Mouse (Mus musculus) olfactory bulb, adult 2 months (tissue): ENCODE data around the gene Mcub. TPM values are rescaled to one million over a fixed set of nuclear protein-coding genes. Genes with fewer than 3 reads are reported as not detected.

ENCODE experiments used
- H3K27ac ChIP-seq: fragments of 200-500 bp; 2 replicates; pipeline ENCODE4 v1.5.1; 2012; ENCODE audit warnings: low read depth, low read length; ENCODE audit not compliant: insufficient read depth
- H3K4me1 ChIP-seq: fragments of 200-500 bp; 2 replicates; pipeline ENCODE4 v1.6.1; 2012; ENCODE audit warnings: low read length; ENCODE audit not compliant: control insufficient read depth, insufficient read depth
- H3K4me3 ChIP-seq: fragments of 200-500 bp; 2 replicates; pipeline ENCODE4 v1.5.1; 2012; ENCODE audit warnings: mild to moderate bottlenecking, low read depth, low read length, moderate library complexity; ENCODE audit not compliant: insufficient read depth
- CTCF ChIP-seq: fragments of 200-500 bp; IDR thresholded peaks from 2 replicates; pipeline ENCODE4 v1.5.1; 2012; ENCODE audit warnings: low read depth, mild to moderate bottlenecking, low read length, moderate library complexity; ENCODE audit not compliant: insufficient read depth
- POLR2A ChIP-seq: fragments of 200-500 bp; IDR thresholded peaks from 2 replicates; pipeline ENCODE4 v1.6.1; 2012; ENCODE audit warnings: mild to moderate bottlenecking, low read depth, low read length, moderate library complexity; ENCODE audit not compliant: insufficient read depth
- WGBS: fragments of 180-500 bp; shearing (Covaris S2); methylation state at CpG from one replicate; pipeline ENCODE4 v1.1.7; 2018; 5-methylcytosine and 5-hydroxymethylcytosine counted together
- polyA plus RNA-seq: library from polyadenylated mRNA; stranded (reverse); fragments of >200 nt; gene quantifications from 2 replicates; pipeline ENCODE4 v1.2.4, GENCODE M21; 2012; ENCODE audit warnings: low replicate concordance; ENCODE audit not compliant: missing spikeins, insufficient read depth, insufficient read length

Mcub gene
- polyA plus RNA-seq, 1 experiment: not detected

DNA sequence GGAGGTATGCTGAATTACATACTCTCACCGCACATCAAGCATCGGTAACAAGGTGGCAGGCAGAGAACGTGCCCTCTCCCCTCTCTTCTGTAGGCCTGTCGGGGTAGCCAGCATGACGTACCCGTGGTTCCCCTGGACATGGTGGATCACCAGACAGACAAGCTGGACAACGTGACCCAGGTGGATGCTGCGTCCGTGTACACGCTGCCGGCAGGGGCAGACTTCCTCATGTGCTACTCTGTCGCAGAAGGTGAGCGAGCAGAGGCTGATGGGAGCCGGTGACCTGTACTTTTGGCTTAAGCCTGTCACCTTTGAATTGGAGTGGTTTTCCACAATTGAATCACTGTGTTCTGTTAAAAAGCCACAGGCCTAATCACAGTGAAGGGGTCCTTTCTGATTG, 58.0 kb downstream of the Mcub start:
- Histone ChIP-seq H3K27ac (no peak overlapping the region), H3K4me3 (no peak overlapping the region), H3K4me1 (no peaks in the 10 kb centered on the region)
- TF ChIP-seq POLR2A: no peak
- TF ChIP-seq CTCF: no peak
- 94% methylated on average over 14 of the region's 14 CpGs for WGBS

DNA sequence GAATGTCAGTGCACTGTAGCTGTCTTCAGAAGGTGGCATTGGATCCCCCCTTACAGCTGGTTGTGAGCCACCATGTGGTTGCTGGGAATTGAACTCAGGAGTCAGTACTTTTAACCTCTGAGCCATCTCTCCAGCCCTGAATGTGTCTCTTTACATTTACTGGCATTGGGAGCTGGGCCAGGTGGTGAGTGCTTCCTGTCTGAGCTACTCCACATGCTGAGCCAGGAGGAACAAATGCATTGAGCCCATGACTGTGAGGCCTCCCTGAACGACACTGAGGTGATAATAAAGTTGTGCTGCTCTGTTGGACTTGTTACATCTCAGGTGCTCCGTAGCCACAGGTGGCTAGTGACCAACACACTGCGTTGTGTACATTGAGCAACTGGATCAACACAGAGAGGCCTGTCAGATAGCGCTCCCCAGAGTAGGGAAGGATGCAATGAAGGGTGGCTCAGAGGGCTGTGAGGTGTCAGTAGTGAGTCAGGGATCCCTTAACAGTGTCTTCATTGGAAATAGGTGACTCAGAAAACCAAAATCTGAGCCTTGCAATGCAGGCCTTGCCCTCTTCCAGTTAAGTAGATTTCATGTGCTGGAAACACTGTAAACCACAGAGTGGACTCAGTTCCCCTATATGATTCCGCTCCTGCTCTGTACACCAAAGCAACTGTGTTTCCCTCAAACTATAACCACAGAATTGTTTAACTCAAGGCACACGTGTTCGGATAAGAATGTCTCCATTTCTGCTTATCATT, 65.4 kb downstream of the Mcub start:
- no peak for TF ChIP-seq CTCF
- TF ChIP-seq POLR2A: no peak
- Histone ChIP-seq H3K27ac (no peak overlapping the region), H3K4me3 (no peak overlapping the region), H3K4me1 (peaks cover 7% of the 10 kb centered on the region)
- WGBS: 93% methylated on average over 7 of the region's 7 CpGs

DNA sequence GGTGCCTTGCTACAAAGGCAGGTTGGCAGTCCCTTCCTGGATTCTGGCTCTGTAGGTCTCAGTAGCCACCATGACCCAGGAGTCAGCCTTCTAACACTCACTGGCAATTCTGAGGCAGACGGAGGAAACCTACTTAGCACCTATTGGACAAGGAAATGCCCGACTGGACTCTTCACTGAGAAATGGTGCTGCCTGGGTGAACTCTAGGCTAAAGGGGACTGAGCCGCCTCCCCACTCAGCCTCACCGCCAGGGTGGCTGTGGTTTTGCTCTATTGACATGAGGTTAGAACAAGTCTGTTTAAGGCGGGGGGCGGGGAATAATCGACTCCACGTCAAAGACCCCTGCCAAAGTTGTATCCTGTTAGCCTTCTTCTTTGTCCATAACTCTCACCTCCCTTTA, 66.1 kb downstream of the Mcub start:
- WGBS: 93% methylated on average over 8 of the region's 8 CpGs
- no peak for TF ChIP-seq CTCF
- no peak for TF ChIP-seq POLR2A

DNA sequence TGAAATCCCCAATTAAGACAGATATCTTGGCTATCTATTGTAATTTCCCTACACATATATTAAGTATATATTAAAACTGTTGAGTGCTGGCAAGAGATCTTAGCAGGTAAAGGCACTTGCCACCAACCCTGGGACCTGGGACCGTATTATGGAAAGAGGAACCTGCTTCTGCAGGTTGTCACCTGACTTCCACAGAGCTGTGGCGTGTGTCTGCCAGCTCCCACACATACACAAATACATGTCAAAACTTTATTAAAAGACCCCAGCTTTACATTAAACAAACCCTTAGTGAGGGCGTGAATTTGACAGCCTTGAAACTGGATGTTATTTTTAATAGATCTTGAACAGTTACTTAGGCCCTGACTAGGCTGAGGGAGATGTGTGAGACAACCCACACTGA, 66.6 kb downstream of the Mcub start:
- H3K4me1 ChIP-seq: peaks cover 7% of the 10 kb centered on the region
- 96% methylated on average over 3 of the region's 3 CpGs for WGBS
- no peak overlapping the region for H3K27ac ChIP-seq
- H3K4me3 ChIP-seq: no peak overlapping the region
- TF ChIP-seq CTCF (no peak), POLR2A (no peak)

More for the DNA sequence above, 66.1 kb downstream of the Mcub start:
- H3K4me3 ChIP-seq: no peak overlapping the region
- no peak overlapping the region for H3K27ac ChIP-seq
- peaks cover 7% of the 10 kb centered on the region for H3K4me1 ChIP-seq

DNA sequence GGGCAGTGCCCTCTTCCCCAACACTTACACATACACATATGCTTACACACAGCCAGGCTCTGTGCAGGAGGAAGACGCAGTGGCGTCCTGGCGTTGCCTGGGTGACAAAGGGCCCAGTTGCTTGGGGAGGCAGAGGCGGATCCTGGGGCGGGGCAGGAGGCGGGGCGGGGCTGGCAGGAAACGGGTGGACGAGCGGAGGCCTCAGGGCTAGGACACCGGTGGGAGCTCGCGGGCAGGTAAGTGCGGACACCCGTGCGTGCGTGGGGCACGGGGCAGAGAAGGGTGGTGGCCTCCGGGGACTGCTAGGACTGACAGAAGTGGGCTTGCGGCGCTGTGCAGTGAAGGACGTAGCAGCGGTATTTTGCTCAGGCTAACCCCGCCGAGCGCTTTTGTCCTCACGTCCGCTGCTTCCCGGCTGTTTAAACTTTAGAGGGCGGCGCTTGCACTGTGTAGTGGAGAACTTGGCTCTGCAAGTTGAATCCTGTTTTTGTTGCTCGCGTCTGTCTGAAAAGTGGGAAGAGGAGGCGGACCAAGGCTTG, 68.7 kb downstream of the Mcub start, which contains the start of gene Casp6:
Gene Casp6, plus strand, starts transcription at position 155 of the 539 bp plus-strand sequence.
- TF ChIP-seq POLR2A (no peak), CTCF (no peak)
- Histone ChIP-seq H3K4me3 (peak within 1 kb of the TSS; percentile 52), H3K27ac (no peak within 1 kb of the TSS), H3K4me1 (peaks cover 7% of the 10 kb centered on the region)
- under 1% methylated on average over 34 of the region's 34 CpGs for WGBS

DNA sequence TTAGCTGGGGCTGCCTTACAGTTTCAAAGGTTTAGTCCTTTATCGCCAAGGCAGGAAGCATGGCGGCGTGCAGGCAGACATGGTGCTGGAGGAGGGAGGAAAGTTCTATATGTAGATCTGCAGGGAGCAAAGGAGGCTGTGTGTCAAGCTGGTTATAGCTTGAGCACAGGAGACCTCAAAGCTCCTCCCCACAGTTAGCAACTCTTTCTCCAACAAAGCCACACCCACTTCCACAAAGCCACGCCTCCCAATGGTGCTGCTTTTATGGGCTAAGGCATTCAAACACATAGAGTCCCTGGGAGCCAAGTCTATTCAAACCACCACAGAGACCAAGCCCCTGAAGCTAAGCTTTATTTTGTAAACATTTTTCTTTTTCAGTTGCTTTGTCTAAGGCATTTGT, 71.1 kb downstream of the Mcub start:
- no peak for TF ChIP-seq POLR2A
- TF ChIP-seq CTCF: no peak
- WGBS: 70% methylated on average over 4 of the region's 4 CpGs
- Histone ChIP-seq H3K4me3 (no peak overlapping the region), H3K27ac (no peak overlapping the region), H3K4me1 (peaks cover 7% of the 10 kb centered on the region)

DNA sequence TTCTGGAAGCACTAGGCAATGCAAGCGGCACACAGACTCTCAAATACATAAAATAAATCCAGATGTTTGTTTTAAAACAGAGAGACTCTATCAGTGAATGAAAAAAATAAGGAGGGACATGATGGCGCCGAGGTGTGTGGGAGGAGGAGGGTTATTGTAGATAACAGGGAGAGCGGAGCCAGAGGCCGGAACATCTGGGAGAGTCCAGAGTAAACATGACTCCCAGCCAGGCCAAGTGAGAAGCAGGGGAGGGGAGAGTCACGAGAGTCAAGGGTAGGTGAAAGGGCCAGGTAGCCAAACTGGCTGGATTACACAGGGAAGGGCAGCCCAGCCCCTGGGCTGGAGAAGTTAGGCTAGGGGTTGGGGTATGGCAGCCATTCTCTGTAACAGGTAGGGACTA, 73.4 kb downstream of the Mcub start:
- Histone ChIP-seq H3K4me3 (no peak overlapping the region), H3K4me1 (peaks cover 5% of the 10 kb centered on the region), H3K27ac (no peak overlapping the region)
- WGBS: 87% methylated on average over 6 of the region's 6 CpGs
- TF ChIP-seq POLR2A (no peak), CTCF (no peak)

DNA sequence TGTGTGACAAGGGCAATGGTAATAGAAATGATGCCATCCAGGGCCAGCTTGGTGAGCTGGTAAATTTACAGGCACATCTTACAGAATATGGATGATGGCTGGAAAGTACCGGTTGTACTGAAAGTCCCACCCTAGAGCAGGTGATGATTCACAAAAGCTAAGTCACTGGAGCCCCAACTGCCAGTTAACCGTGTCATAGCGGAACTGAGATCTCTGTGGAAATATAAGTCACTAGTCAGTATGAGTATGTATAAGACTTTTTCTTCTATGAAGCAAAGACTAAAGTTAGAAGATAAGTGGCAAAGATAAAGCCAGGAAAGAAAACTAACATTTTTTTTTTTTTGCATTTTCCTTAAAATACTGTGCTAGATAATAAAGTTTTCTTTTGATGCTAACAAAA, 76.9 kb downstream of the Mcub start:
- Histone ChIP-seq H3K27ac (no peak overlapping the region), H3K4me1 (no peaks in the 10 kb centered on the region), H3K4me3 (no peak overlapping the region)
- TF ChIP-seq CTCF: no peak
- TF ChIP-seq POLR2A: no peak
- 91% methylated on average over 3 of the region's 3 CpGs for WGBS

DNA sequence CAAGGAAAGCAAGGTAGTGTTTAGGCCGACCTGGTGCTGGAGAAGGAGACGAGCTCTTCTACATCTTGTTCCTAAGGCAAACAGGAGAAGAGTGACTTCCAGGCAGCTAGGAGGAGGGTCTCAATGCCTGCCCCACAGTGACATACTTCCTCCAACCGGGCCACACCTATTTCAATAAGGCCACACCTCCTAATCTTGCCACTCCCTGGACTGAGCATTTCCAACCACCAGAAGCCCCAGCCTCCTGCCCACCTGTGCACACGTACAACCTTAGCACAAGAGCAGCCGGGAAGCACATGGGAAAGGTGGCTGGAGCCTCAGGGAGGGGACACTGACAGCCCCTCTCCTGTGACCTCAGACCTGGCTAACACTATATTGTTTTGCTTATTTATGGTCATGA, 78.0 kb downstream of the Mcub start:
- Histone ChIP-seq H3K27ac (no peak overlapping the region), H3K4me1 (no peaks in the 10 kb centered on the region), H3K4me3 (no peak overlapping the region)
- WGBS: 91% methylated on average over 5 of the region's 5 CpGs
- TF ChIP-seq POLR2A: no peak
- no peak for TF ChIP-seq CTCF
